Mouse (Mus musculus): ENCODE data around the gene Slc9a8. TPM values are rescaled to one million over a fixed set of nuclear protein-coding genes. Genes with fewer than 3 reads are reported as not detected.

Slc9a8 gene
- total and polyA plus RNA-seq, 3 experiments = 16.7 to 25.8 TPM; not detected in 1

DNA sequence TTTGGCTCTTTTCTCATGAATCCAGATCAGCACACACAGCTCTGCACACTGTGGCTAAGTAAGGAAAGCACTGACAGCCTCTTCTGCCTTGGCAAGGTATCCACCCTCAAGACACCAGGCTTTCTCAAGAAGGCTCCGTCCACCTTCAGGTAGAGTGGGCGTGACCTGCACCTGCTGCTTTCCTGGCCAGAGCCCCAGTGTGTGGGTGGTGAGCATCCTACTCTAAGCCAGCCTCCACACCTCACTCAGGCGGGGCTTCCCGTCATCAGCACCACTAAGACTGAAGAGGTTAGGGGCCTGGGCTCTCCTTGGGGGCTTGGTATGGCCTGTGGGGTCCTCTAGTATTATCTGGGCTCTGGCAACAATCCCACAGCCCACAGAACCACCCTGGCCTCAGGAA lies 65.1 kb downstream of the Slc9a8 start:
- no peak overlapping the region for H3K27ac ChIP-seq (ENCODE audit: control insufficient read depth, low read depth, low read length)
- no peak for DNase-seq (ENCODE audit: low read depth, low spot score)
- H3K9ac ChIP-seq (ENCODE audit: control insufficient read depth, low read depth, low read length, poor library complexity, severe bottlenecking) = no peak overlapping the region
- H3K4me1 ChIP-seq (ENCODE audit: control insufficient read depth in 1 of 2, insufficient read depth in 2 of 2, low read length in 2 of 2) = peaks cover 2 to 4% of the 10 kb centered on the region in 2 experiments; a peak in 2 of 4 replicates
- H3K36me3 ChIP-seq (ENCODE audit: control insufficient read depth in 1 of 2, insufficient read depth in 2 of 2, low read length in 2 of 2) = peaks cover 1 to 4% of the 10 kb centered on the region in 2 experiments; a peak in 3 of 4 replicates
- TF ChIP-seq POLR2AphosphoS5 (IDR thresholded peaks at IDR 0.05; ENCODE audit: borderline replicate concordance, low read depth, low read length) (no peak), ZKSCAN1 (IDR thresholded peaks at IDR 0.05; ENCODE audit: low read depth, low read length) (no peak), BHLHE40 (IDR thresholded peaks at IDR 0.05; ENCODE audit: borderline replicate concordance, low read depth, low read length) (no peak), GATA1 (IDR thresholded peaks at IDR 0.05; ENCODE audit: low read depth, low read length) (no peak), KAT2A (conservative IDR thresholded peaks at IDR 0.05; ENCODE audit: low read depth, low read length) (no peak)
- H3K4me3 ChIP-seq (ENCODE audit: control insufficient read depth in 1 of 2, insufficient read depth in 1 of 2, low read depth in 2 of 2, low read length in 2 of 2) = no peak overlapping the region
- H3K79me2 ChIP-seq (ENCODE audit: control insufficient read depth, insufficient read depth, low read length, poor library complexity) = peaks cover 49% of the 10 kb centered on the region
- no peaks in the 10 kb centered on the region for H3K27me3 ChIP-seq (ENCODE audit: control insufficient read depth in 1 of 2, insufficient read depth in 2 of 2, low read length in 2 of 2)
- no peaks in the 10 kb centered on the region for H3K9me3 ChIP-seq (replicated peaks; ENCODE audit: insufficient read depth, low read length)

DNA sequence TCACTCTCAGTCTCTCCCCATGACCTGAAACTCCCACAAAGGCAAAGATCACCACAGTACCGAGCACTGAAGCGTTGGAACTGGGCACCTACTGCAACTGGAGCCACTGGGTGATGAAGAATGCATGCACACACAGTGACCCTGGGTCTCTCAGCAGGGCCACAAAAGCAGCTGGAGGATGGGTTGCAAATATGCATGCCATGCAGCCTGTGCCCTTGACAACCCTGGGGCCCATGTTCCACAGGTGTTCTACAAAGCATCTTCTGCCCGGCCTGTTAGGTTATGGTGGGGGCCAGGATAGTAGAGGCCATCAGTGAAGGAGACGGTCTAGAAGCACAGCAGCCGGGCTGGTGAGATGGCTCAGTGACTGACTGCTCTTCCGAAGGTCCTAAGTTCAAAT lies 66.0 kb downstream of the Slc9a8 start:
- peaks cover 1 to 6% of the 10 kb centered on the region in 2 experiments; a peak in 3 of 4 replicates for H3K36me3 ChIP-seq (ENCODE audit: control insufficient read depth in 1 of 2, insufficient read depth in 2 of 2, low read length in 2 of 2)
- H3K9ac ChIP-seq (ENCODE audit: control insufficient read depth, low read depth, low read length, poor library complexity, severe bottlenecking) = no peak overlapping the region
- DNase-seq (ENCODE audit: low read depth, low spot score) = no peak
- no peak overlapping the region for H3K4me3 ChIP-seq (ENCODE audit: control insufficient read depth in 1 of 2, insufficient read depth in 1 of 2, low read depth in 2 of 2, low read length in 2 of 2)
- no peaks in the 10 kb centered on the region for H3K9me3 ChIP-seq (replicated peaks; ENCODE audit: insufficient read depth, low read length)
- no peaks in the 10 kb centered on the region for H3K27me3 ChIP-seq (ENCODE audit: control insufficient read depth in 1 of 2, insufficient read depth in 2 of 2, low read length in 2 of 2)
- no peak overlapping the region for H3K27ac ChIP-seq (ENCODE audit: control insufficient read depth, low read depth, low read length)
- peaks cover 59% of the 10 kb centered on the region for H3K79me2 ChIP-seq (ENCODE audit: control insufficient read depth, insufficient read depth, low read length, poor library complexity)
- H3K4me1 ChIP-seq (ENCODE audit: control insufficient read depth in 1 of 2, insufficient read depth in 2 of 2, low read length in 2 of 2) = peaks cover 5 to 7% of the 10 kb centered on the region in 2 experiments; a peak in 2 of 4 replicates
- TF ChIP-seq MAX (IDR thresholded peaks at IDR 0.05; ENCODE audit: low read length) = no peak
- no peak for TF ChIP-seq CTCF (IDR thresholded peaks at IDR 0.05 in 2 of 3, conservative IDR thresholded peaks at IDR 0.05 in 1 of 3; ENCODE audit: control insufficient read depth in 1 of 3, insufficient read depth in 1 of 3, low read depth in 2 of 3, low read length in 3 of 3, poor library complexity in 1 of 3, severe bottlenecking in 1 of 3)
- no peak for TF ChIP-seq MYB (IDR thresholded peaks at IDR 0.05; ENCODE audit: low read depth, low read length)
- TF ChIP-seq BHLHE40 (IDR thresholded peaks at IDR 0.05; ENCODE audit: borderline replicate concordance, low read depth, low read length) = no peak
- no peak for TF ChIP-seq ZKSCAN1 (IDR thresholded peaks at IDR 0.05; ENCODE audit: low read depth, low read length)
- no peak for TF ChIP-seq RAD21 (IDR thresholded peaks at IDR 0.05; ENCODE audit: low read depth, low read length)
- no peak for TF ChIP-seq NRF1 (IDR thresholded peaks at IDR 0.05; ENCODE audit: insufficient read depth, low read depth, low read length, poor library complexity, severe bottlenecking)
- TF ChIP-seq CHD2 (IDR thresholded peaks at IDR 0.05; ENCODE audit: low read length) = no peak
- TF ChIP-seq ETS1 (IDR thresholded peaks at IDR 0.05; ENCODE audit: low read depth, low read length) = no peak
- TF ChIP-seq POLR2AphosphoS5 (IDR thresholded peaks at IDR 0.05; ENCODE audit: borderline replicate concordance, low read depth, low read length) = no peak
- no peak for TF ChIP-seq UBTF (IDR thresholded peaks at IDR 0.05; ENCODE audit: borderline replicate concordance, insufficient read depth, low read depth, low read length)

DNA sequence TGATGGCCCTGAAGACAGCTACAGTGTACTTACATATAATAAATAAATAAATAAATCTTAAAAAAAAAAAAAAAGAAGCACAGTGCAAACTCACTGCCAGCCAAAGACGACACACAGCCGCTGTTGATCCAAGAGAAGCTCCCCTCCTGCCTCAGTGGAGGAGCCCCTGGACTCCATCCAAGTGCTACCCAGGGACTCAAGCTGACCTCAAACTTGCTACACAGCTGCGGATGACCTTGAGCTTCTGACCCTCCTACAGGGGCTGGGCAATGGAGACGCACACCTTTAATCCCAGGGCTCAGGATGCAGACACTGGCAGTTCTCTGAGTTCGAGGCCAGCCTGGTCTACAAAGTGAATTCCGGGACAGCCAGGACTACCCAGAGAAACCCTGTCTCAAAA lies 66.5 kb downstream of the Slc9a8 start:
- H3K27me3 ChIP-seq (ENCODE audit: control insufficient read depth in 1 of 2, insufficient read depth in 2 of 2, low read length in 2 of 2) = no peaks in the 10 kb centered on the region
- H3K79me2 ChIP-seq (ENCODE audit: control insufficient read depth, insufficient read depth, low read length, poor library complexity) = peaks cover 60% of the 10 kb centered on the region
- TF ChIP-seq SMC3 (IDR thresholded peaks at IDR 0.05; ENCODE audit: low read depth, low read length) (no peak), MAFK (IDR thresholded peaks at IDR 0.05; ENCODE audit: borderline replicate concordance, low read depth, low read length) (no peak), E2F4 (IDR thresholded peaks at IDR 0.05; ENCODE audit: borderline replicate concordance, low read depth, low read length) (no peak), MYC (IDR thresholded peaks at IDR 0.05; ENCODE audit: low read depth, low read length) (no peak), POLR2AphosphoS5 (IDR thresholded peaks at IDR 0.05; ENCODE audit: borderline replicate concordance, low read depth, low read length) (no peak), ZC3H11A (IDR thresholded peaks at IDR 0.05; ENCODE audit: low read depth, low read length) (no peak)
- H3K27ac ChIP-seq (ENCODE audit: control insufficient read depth, low read depth, low read length) = no peak overlapping the region
- H3K9me3 ChIP-seq (replicated peaks; ENCODE audit: insufficient read depth, low read length) = no peaks in the 10 kb centered on the region
- no peak overlapping the region for H3K4me3 ChIP-seq (ENCODE audit: control insufficient read depth in 1 of 2, insufficient read depth in 1 of 2, low read depth in 2 of 2, low read length in 2 of 2)
- no peak for DNase-seq (ENCODE audit: low read depth, low spot score)
- peaks cover 1 to 6% of the 10 kb centered on the region in 2 experiments; a peak in 3 of 4 replicates for H3K36me3 ChIP-seq (ENCODE audit: control insufficient read depth in 1 of 2, insufficient read depth in 2 of 2, low read length in 2 of 2)
- peaks cover 5 to 7% of the 10 kb centered on the region in 2 experiments; a peak in 2 of 4 replicates for H3K4me1 ChIP-seq (ENCODE audit: control insufficient read depth in 1 of 2, insufficient read depth in 2 of 2, low read length in 2 of 2)
- no peak overlapping the region for H3K9ac ChIP-seq (ENCODE audit: control insufficient read depth, low read depth, low read length, poor library complexity, severe bottlenecking)
